Mouse (Mus musculus) CD4-positive helper T cell, adult 2 months (primary cell): ENCODE measurements around the gene Mthfr.

ENCODE experiments used
- DNase-seq: peaks from one replicate; pipeline ENCODE4 v3.0.0-alpha.2; 2012; ENCODE audit warnings: low read depth, missing footprints, low spot score

Gene Mthfr

GRCm38 (mm10) chr4:148087907-148088527 lies 49.1 kb downstream of the Mthfr start, which contains the start of gene Agtrap:
TSS of gene Agtrap (minus strand) at chr4:148088031.
- peak; percentile 91 for DNase-seq

DNA sequence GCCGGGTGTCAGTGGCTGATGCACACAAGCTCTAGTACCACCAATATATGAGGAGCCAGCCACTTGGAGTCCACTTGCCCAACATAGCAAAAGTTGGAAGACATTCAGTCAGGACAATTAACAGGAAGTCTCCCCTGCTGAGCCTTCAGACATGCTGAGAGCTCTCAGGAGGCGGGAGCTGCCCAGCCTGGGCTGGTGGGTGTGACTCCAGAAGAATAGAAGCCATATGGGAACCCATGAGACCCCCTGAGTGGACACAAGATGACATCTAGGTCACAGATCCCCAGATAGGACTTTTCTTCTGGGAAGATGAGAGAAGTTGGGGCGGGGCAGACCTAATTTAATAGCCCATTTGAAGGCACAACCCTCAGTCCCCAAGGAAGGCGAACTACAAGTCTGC lies 50.3 kb downstream of the Mthfr start:
- no peak for DNase-seq

DNA sequence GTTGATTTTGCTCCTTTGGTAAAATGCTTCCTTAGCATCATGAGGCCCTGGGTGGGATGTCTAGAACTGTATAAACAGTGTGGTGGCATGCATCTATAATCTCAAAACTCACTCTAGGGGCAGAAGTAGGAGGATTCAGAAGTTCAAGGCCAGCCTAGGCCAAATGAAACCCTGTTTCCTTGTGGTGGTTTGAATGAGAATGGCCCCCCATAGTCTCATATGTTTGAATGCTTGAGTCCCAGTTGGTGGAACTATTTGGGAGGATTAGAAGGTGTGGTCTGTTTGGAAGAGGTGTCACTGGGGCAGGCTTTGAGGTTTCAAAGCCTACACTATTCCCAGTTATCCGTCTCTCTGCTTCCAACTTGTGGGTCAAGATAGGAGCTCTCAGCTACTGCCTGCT lies 52.3 kb downstream of the Mthfr start:
- no peak for DNase-seq

DNA sequence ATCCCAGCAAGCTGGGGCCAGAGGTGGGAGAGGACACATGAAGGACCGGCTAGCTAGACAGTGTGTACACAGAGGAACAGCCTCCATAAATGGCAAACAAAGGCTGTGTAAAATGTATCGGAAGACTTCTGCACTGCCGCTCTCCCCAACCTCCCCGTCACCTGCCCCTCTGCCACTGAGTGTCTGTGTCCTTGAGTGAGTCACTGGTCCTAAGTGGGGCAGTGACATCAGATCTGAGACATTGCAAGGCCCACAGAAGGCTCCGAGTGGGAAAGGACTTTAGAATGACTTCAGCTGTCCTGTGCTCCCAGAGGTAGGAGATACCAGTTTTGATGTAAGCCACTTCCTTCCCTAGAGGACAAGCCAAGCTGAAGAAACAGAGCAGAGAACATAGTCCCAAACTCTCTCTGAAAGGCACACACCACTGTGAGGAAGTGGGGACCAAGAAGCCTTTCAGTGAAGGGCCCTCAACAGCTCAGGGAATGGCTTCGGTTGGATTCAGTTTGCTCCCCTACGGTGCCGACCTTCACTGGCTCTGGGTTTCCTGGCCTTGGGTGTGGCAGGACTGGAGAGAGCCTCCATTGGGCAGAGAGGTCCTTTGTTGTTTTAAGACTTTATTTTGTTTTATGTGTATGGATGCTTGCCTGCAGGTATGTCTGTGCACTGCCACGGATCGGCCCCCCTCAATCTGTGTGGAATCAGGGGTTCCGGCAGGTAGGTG lies 53.8 kb downstream of the Mthfr start:
- no peak for DNase-seq

DNA sequence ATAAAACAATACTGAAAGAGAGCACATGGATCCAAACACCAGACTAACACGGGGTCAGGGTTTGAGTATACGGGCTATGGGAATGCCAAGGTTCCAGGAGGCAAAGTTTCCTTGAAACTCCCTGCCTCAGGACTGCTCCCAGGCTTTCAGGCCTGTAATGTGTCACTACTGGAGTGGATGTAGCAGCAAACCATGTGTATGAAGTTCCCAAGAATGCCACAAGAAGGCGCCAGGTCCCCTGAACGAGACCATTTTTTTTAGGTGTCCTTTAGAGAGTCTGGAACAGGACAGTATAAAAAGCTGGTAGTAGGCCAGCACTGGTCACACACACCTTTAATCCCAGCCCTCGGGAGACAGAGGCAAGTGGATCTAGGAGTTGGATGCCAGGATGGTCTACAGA lies 55.3 kb downstream of the Mthfr start:
- DNase-seq = no peak

- no peak for DNase-seq
Measured at GRCm38 (mm10) chr4:148095081-148095480, 56.2 kb downstream of the Mthfr start.

DNA sequence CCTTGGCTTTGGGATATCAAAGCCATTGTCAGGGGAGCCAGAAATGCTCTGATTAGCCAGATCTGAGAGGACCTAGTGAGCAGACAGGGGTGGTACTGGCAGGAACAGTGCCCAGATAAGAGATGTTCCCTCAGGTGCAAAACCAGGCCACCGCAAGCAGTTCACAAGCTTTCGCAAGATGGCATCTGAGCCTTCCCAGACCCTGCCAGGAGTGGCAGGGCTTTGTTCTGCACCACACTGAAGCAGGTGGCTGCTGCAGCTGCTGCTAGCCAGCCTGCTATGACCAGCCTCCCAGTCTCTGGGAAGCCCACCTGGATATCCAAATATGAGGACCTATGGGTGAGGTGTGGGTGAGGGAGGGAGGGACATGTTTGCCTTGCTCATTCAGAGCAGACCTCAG lies 59.1 kb downstream of the Mthfr start:
- no peak for DNase-seq

GRCm38 (mm10) chr4:148098666-148099065 lies 59.8 kb downstream of the Mthfr start:
- DNase-seq = no peak

GRCm38 (mm10) chr4:148101801-148102527 lies 63.1 kb downstream of the Mthfr start:
- peak; percentile 32 for DNase-seq

- no peak for DNase-seq
Measured at GRCm38 (mm10) chr4:148104146-148104545, 65.3 kb downstream of the Mthfr start.

DNA sequence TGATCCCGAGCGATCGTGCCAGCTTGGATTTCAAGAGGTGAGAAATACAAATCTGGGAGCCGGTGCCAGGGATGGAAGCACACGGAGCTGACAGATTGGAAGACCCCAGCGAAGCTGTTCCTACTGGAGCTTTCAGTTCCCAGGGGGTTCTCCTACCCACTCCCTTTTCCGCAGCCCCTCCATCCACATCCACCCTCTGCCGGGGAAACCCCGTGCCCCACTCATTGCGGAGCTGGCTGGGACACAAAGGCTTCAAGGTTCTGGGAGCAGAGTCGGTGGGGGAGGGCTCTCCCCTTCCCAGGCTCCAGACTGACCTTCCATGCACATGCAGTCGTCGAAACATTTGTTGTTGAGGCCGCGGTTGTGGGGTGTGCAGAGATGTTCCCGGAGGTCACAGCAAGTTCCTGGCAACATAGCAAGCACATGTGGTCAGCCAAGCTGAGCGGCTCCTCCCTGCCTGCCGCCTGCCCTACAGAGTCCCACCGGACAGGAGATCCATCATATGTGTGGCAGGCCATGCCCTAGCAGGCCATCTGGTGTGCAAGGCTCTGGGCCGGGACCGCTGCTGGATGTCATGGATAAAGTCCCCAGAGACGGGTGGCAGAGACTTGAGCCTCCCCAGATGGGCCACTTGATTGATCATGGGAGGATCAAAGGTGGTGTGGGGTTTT lies 68.9 kb downstream of the Mthfr start:
- no peak for DNase-seq

- DNase-seq = no peak
Measured at GRCm38 (mm10) chr4:148108565-148109100, 69.8 kb downstream of the Mthfr start.
